Mouse (Mus musculus): ENCODE data around the gene Flnb.

Flnb gene

DNA sequence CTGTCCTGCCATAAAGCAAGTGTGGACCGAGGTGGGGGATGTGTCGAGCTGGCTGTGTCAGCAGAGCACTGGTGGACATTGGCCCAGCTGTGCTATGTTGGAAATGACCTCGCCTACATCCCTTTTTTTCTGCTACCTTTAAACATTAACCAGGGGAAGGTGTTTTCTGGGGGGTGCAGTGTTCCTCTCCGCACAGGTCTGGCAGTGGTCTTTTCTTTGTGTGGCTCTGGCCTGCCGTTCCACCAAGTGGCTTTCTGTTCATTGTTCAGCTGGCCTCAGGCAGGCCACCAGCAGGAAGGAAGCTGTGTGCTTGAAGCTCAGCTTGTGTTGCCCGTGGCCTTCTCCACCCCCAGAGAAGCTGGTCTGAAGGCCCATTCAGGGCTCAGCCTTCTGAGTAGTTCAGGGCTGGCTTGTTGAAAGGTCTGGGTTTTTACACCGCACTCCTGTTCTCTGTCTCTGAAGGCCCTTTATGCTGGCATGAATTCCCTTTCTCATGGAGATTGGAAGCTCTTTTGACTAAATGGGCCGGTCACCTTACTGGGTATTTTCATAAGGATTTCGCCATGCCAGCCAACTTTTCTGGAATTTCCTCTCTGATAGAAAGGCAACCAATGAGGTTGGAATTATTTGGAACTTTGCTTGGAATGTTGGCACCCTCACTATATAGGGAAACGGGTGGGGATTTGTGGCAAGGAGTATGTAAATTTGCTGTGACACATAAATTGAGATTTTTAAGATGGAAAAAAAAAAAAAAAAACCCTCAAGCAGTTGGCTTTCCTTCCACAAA lies 8.6 kb downstream of the Flnb start:
- DNase-seq = no peak

DNA sequence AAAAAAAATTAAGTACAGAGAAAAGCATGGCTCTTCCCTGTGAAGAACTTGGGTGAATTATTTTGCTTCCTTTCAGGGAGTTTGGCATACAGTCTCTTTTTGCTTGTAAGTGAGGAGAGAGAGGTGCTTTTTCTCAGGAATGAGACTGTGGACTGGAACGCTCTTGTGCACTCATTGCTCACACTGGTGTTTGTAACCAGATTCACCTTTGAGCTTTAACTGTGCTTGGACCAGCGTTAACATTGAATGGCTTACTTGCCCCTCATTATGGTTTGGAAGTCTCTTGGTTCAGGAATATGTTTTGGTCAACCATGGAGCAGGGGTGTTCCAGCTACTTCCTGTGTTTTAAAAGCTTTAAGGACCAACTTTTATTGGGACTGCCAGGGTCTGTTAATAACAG lies 11.4 kb downstream of the Flnb start:
- no peak for DNase-seq

DNA sequence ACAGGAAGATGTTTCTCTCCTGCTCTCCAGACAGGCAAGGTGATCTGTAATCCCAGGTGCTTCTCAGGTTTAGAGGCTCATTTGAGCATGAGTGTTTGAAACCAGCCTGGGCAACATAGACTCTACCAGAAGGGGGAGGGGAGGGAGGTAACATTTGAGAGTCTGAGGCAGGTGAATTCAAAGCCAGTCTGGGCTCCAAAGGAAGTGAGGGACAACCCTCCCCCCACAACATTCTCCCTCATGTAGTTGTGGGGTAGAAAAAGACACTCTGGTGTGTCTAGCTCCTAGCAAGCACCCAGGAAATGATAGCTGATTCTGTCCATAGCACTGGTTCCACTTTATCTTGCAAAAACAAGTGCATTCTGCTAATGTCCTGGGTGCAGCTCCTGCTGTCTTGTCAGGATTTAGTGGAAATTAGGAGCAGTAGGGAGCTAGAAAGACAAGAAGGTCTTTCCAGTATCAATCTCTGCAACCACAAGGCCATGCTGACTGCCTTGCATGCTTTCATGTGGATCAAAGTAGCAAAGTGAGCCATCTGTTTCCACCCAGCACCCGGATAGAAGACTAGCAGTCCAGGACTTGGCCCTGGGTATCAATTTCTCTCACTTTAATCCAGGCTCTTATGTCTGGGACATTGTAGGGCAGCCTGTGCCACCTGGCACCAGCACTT lies 14.1 kb downstream of the Flnb start:
- peak; percentile 35 for DNase-seq

DNA sequence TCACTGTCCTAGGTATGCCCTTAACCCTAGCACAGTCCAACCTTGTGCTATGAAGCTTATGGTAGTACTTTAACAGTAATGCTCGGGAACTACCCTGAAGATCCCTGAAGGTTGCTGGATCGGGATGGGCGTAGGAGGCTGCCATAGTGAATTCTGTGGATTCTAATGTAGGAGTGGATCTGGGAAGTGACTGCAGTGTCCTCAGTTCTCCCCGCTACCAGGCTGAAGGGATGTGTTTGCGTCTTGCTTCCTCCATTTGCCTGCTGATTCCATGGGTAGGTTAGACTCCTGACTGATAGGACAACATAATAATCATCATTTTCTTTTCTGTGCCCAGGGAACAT lies 14.7 kb downstream of the Flnb start:
- DNase-seq = no peak

DNA sequence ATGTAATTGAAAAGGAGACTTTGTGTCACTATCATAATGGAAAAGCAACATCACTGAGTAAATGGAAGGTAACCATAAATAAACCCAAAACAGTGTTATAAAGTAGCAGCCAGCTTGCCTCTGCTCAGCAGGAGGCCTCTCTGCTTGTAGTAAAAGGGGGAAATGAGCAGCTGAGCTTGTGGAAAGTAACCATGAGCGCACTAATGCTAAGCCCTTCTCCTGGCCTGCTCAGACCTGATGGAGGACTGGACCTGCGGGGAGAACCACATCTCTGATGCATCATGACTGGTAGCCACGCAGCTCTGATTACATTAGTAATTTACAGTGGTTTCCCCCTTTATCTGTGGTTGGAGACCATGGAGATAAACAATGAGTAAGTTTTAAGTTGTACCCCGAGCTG lies 15.7 kb downstream of the Flnb start:
- DNase-seq = no peak

DNA sequence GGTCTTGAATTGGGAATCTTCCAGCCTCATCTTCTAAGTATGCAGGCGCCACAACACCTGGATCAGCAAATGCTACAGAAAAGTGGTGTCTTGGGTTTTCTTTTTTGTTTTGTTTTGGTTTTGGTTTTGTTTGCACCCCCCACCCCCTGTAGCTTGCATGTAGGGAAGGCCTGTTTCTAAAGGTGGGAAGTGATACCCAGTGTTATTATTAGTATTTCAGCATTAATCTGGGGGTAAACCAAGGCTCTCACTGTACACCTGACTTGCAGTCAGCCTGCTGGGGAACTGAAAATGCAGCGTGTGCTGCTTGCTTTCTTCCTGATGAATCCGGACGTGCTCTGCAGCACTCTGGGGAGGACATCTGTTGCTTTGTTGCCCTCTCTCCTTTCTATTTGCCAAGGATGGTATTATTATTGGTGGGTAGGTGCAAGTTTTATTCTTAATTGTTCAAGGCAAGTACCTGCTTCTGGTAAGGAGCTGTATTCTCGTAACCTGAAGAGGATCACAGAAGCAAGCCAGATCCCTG lies 20.9 kb downstream of the Flnb start:
- DNase-seq = no peak

DNA sequence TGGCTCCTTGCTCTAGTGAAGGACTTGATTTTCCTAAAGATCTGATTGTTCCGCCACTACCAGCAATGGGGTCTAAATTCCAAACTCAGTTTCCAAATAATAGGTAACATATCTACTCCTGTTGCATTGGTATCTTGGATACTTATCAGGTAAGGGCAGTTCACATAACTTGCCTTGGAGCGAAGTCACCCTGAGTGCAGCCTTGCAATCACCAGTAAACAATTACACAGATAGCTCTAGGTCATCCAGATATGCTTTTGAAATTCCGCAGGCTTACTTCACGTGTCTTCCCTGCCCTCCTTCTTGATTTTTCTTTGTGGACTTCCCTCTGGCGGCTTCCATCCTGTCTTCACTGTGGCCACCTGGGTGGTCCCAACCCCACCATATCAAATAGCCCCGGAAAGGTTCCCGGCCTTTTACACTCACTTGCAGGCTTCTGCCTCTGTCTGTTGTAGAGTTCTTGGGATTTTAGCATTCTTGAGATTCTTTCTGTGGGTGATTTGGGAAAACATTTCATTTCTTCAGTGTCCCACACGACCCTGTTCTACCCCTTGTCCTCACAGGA lies 22.3 kb downstream of the Flnb start:
- no peak for DNase-seq

DNA sequence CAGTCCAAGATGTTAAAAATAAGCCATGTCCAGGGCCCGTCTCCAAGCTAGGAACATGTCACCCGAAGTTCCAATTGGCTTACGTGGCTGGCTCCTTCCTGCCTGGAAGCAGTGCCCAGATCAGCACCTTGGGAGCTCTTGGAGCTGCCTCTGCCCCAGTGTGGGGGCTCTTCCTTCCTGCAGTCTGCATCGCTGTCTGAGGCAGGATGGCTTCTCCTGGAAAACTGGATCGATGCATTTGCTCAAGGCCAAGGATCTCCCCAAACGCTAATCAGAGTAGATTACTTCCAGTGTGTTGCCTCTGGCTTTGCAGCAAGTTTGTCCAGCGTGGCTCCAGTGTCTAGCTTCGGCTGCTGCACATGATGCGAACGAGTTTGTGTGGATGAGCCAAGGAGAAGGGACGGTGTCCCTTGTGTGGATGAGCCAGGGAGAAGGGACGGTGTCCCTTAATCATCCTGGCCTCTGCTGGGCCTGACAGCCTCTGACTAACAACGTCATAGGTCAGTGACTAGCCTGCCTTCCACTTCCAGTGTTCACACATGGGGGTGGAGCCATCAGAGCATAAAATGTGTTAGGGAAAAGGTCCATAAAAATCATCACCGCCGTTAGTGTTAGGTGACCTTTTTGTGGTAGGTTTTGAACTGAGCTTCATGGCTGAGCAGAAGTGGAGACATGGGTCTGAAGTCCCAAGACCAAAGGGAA lies 25.0 kb downstream of the Flnb start:
- DNase-seq = no peak

DNA sequence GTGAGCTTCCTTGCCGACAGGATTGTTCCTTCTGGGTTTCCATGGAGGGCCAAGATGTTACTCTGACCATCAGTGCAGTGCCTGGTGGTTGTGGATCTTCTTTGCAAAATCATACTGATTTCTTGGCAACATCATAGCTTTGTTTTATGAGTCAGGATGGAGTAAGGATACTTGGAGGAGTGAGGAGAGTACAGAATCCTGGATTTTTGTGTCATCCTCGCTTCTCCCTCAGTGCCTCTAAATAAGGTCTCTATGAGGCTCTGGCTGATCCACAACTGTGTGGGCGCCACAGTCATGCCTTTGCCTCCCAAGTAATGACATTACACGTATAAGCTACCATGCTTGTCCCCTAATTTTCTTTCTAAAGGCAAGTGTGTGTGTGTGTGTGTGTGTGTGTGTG lies 28.9 kb downstream of the Flnb start:
- no peak for DNase-seq

DNA sequence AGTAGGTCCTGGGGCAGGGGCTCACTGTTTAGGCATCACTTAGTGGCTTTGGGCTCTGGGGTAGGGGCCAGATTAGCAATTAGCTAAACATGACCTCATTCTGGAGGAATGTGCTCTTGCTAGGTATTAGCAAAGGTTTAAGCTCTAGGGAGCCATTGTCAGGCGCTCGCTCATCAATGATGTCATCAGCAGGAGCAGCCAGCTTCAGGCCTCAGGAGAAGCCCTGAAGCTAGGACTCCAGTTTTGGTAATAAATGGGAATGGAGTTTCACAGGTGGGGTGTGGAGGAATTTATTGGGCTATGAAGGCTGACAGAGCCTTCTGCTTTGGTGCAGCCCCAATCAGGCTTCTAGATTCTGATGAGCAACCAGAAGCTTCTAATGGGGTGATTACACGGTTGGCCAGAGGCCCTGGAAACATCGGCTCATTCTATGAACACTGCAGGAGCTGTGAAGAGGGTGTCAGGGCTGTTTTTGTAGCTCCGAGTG lies 30.0 kb downstream of the Flnb start:
- DNase-seq = no peak

DNA sequence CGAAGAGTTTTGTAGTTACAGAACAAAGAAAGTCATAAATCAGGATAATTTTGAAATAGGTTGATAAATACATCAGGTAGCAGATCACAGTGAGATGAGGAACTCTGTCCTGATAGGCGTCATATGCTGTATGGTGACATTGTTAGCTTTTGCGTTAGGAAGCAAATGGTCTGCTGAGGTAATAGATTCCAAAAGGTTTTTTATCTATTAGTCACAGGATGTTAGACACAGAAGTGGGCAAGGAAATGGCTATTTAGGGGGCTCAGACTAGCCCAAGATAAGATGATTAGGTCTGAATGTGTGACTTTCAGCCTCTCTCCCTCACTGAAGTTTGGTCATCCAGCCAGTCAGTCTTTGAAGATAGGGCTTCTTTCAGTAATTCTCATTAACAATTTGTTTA lies 33.2 kb downstream of the Flnb start:
- no peak for DNase-seq

DNA sequence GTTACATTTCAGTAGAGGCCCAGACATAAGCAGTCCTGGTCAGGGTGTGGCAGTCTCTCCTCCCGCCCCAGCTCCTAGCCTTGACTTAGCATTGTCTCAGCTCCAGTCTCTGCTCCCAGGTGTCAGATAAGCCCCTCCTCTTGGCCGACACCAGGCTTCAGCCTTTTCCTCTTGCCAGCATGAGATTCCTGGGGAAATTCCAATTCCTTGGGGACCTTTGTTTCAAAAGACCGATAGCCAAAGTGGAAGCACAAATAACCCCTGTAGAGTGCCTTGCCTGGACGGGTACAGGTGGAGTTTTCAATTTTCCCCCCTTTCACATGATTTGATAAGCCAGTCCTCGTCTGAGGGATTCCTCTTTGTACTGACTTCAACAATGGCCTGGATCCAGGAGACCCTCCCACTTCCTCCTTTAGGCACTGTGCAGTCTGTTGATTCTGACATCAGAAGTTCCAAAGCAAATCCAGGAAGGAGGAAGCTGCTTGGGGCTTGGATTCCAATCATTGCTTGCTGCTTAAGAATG lies 33.8 kb downstream of the Flnb start:
- DNase-seq = no peak

DNA sequence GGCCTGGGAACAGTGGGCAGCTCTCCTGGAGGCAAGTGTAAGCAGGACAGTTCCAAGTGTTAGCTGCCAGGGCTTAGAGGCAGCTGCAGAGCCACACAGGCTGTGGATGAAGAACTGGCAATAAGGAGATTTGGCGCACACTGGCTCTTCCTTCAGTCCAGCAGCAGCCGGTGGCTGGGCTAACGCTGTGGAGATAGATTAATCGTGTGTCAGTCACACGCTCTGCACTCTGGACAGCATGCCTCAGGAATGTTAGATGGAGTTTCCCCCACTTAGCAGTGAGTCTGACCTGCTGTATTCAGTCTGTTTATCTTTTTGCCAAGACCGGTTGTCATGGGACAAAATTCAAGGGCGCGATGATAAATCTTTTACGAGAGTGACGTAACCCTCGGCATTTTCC lies 35.9 kb downstream of the Flnb start:
- no peak for DNase-seq

DNA sequence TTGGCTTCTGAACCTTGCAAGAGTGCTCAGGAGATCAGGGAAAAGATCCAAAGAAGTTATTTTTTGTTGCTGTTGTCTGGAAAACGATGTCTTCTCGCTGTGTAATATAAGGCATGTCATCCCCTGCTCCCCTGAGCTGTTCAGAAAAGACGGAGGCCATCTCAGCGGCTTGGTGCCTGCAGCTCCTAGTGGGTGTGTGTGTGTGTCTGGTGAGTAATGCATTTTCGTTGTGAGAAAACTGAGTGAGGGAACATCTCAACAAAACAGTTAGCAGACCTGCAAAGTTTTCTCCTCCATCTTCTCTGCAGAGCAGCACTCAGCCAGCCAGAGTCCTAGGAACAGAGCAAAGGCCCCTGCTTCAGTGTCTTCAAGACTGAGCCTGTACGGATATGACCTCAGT lies 36.6 kb downstream of the Flnb start:
- no peak for DNase-seq

DNA sequence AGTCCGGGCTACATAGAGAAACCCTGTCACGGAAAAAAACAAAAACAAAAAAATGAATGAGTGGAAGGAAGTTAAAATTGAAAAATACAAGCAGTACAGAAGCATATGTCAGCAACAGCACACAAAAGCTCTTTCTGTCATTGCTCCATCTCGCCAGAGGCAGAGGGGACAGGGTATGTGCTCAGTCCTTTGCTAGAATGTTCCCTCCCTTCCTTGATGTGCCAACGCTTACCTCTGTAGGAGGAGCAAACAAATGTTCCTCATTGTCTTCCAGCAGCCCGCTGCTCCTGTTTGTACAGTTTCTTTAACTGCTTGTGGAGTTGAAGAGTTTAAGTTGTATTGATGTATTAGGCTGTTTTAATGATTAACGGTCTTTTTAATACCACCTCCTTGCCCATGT lies 37.3 kb downstream of the Flnb start:
- no peak for DNase-seq

DNA sequence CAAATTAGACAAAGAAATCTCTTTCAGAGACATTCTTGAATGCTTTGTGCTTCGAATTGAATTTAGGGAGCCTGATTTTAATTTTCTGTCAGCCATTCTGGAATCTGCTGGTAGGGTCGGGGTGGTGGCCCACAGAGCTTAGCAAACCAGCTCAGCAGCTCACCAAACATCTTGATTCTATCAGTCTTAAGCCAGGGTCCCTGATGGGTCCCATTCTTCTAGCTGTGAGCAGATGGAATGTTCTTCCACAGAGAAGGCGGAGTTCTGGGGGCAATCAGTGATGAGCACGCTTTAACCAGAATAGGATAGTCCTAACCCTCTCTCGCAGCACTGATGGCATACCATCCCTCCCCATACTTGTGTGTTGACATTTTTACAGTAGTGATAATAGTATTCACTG lies 37.7 kb downstream of the Flnb start:
- no peak for DNase-seq

DNA sequence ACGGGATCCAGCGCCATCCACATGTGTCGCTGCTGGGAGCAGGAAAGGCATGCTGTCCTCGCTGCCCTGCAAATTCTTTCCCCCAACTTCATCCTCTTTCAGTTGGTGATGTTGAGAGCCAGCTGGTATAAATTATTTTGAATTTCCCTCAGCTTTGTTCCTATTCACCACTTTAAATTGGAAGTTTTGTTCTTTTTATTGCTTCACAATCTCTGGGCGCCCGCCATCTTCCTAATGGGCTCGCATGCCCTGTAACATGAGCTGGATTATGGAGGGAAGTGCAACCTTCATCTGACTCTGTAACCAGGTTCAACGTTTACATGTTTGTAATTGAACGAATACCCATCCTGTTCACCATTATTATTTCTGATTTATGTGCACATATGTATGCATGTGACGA lies 38.6 kb downstream of the Flnb start:
- no peak for DNase-seq

DNA sequence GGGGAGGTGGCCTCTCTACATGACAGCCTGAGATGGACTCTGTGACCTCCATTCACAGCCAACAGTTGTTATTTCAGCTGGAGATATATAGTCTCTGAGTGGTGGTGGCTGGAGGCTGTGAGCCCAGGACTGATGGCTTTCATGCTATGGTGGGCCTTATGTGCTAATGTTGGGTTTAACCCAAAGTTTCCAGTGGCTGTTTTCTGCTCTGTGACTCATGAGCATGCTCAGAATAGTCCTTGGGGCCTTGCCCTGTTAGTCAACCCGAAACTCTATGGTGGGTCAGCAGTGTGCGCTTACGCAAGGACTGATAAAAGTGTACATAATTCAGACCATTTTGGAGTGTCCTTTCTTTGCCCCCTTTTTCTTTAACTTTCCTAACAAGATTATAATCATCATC lies 40.1 kb downstream of the Flnb start:
- DNase-seq = no peak

DNA sequence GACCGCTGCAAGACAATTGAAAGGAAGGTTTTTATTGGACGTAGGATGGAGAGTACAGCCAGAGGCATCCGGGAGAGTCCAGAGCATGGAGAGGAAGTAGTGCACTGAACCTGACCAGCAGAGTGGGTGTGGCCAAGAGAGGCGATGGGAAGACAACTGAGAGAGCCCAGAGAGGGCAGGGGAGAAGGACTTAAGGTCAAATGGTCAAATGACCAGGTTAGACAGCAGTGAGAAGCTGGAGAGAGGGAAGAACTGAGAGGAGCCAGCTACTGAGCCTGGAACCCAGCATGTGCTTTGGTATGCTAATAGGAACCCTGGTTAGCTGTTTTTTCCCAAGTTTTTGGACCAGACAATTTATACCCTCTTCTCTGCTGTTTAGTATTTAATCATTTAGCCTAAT lies 40.7 kb downstream of the Flnb start:
- no peak for DNase-seq

DNA sequence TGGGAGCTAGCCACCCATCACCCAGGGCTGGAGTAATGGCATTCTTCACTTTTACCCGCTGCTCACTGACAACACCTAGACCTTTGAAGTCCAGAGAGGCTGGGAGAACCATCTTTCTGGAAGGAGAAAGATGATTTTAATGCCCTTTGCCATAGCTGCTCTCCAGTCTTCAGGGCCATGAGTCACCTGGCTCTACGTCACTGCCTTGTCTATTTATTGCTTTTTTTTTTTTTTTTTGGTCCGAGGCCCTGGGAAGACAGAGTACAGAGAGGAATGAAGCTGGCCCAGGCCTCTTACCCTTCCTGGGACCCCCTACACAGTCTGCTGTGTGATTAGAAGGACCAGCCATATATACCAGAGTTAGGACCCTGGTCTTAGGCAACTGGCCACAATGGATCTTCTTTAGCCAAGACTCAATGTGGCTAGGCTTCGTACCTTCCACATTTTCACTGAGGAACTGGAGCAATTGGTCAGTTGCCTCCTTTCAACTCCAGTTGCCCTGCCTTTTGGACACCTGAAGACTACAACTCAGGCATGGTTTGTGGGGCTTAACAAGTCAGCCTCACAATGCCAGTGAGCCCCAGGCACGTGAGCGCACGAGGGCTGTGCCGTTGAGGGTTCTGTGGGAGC lies 42.9 kb downstream of the Flnb start:
- DNase-seq = no peak

DNA sequence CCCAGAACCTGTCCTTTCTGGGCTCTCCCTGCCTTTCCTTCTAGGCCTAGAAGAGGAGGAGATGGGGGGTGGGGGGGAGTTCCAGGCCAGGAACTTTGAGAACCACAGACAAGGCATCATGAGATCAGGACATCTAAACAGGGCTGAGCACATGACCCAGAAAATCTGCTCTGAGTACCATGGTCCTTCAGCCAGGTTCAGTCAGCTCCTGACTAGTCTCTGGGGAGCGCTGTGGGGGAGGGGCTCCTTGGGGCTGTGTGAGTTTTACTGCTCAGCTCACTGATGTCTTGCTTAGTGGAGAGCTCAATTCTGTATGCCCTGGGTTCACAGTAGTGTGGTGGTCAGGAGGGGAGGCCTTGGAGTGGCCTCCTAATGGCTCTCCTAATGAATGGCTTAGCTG lies 43.5 kb downstream of the Flnb start:
- no peak for DNase-seq

DNA sequence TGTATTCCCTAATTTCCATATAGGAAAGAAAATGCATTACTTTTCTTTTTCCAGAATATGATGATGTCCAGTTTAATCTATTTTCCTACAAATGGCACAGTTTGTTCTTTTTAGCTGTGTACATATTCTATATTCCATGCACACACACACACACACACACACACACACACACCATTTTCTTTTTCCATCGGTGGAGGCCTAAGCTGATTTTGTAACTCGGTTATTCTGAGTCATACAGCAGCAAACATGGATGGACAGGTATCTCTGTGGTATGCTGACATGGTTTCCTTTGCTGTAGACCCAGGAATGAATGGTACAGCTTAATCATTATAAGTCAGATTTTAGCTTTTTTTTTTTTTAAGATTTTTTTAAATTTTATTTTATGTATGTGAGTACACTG lies 44.5 kb downstream of the Flnb start:
- DNase-seq = no peak

DNA sequence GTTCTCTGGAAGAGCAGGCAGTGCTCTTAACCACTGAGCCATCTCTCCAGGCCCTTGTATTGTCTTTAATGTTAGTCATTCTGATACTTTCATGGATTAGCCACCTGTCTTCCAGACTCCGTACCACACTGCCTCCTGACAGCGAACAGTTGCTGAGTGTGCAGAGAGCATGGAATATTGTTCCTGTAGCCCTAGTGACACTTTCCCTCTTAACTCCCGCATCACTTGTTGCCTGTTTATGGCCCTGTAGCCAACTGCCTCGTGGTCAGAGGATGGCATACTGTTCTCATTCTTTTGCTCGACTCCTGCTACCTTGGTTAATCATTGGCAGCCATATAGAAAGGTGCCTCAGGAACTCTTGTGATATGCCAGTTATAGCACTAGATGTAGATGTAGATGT lies 45.4 kb downstream of the Flnb start:
- DNase-seq = no peak

Data from cerebellum, adult 8-10 months (tissue).